8 mouse cellular contexts compared by ENCODE assay signal in genomic region chr9:40116645-40117286, GRCm38 (mm10). TPM values are rescaled to one million over a fixed set of nuclear protein-coding genes. Genes with fewer than 3 reads are reported as not detected.
A peak's percentile ranks its signal among the peaks of the same experiment; 100 is the strongest.
DNase-seq lines count a peak whose midpoint lies in the region; ATAC-seq and TF ChIP-seq lines count a peak whose summit lies in the region.

No protein-coding gene starts in this region.

- H3K4me2 ChIP-seq in heart, embryonic 12.5 days = no peak overlapping the region

- no peaks in the 10 kb centered on the region for H3K36me3 ChIP-seq in heart, adult 2 months (ENCODE audit: control insufficient read depth, insufficient read depth, low read length)
- no peaks in the 10 kb centered on the region for H3K36me3 ChIP-seq in heart, embryonic 12.5 days

- no peaks in the 10 kb centered on the region for H3K79me2 ChIP-seq in heart, adult 2 months (replicated peaks; ENCODE audit: control insufficient read depth, insufficient read depth, low read length)

- intact Hi-C loops in heart, adult 2 months (cut with DNase I) = no loop called here

- H3K9ac ChIP-seq in heart, adult 2 months (ENCODE audit: low read depth, low read length) = no peak overlapping the region
- H3K9ac ChIP-seq in heart, embryonic 12.5 days = no peak overlapping the region

- no peaks in the 10 kb centered on the region for H3K9me3 ChIP-seq in heart, embryonic 12.5 days (replicated peaks)

- 43% methylated on average over 10 of the region's 10 CpGs for WGBS in heart, adult 2 months
- WGBS in heart, embryonic 12.5 days = 60% methylated on average over 10 of the region's 10 CpGs
- 21% methylated on average over 10 of the region's 10 CpGs for WGBS in cerebellum, adult 2 months

- peak overlapping the region; percentile 12; the same call in 1 of the 2 replicates for H3K27ac ChIP-seq in heart, adult 2 months
- no peak overlapping the region for H3K27ac ChIP-seq in heart, embryonic 12.5 days (ENCODE audit: poor library complexity, severe bottlenecking)
- H3K27ac ChIP-seq in cerebellum, adult 2 months (ENCODE audit: insufficient read depth, low read length) = no peak overlapping the region

- no peak for TF ChIP-seq CTCF in heart, adult 2 months (IDR thresholded peaks at IDR 0.05)
- no peak for TF ChIP-seq CTCF in cerebellum, adult 2 months (IDR thresholded peaks at IDR 0.05; ENCODE audit: borderline replicate concordance, insufficient read depth, low read depth, low read length)

- TF ChIP-seq POLR2A in heart, adult 2 months (IDR thresholded peaks at IDR 0.05; ENCODE audit: insufficient read depth, low read depth, low read length) = no peak
- no peak for TF ChIP-seq POLR2A in cerebellum, adult 2 months (IDR thresholded peaks at IDR 0.05; ENCODE audit: borderline replicate concordance, insufficient read depth, low read length)

- peak; percentile 74 to 80 for DNase-seq in heart, adult 2 months
- peak; percentile 8 to 32 for DNase-seq in frontal cortex, adult 2 months (ENCODE audit: extremely low spot score in 1 of 2, low spot score in 1 of 2)
- peak; percentile 8 for DNase-seq in kidney, adult 11 months
- DNase-seq in lung, postnatal 14 days = peak; percentile 45
- peak; percentile 33 for DNase-seq in yolk sac, embryonic 10.5 days (ENCODE audit: low spot score)
- no peak for DNase-seq in cerebellum, adult 2 months
- no peak for DNase-seq in thymus, postnatal 0 days (ENCODE audit: low spot score)

- no peak for TF ChIP-seq EP300 in heart, adult 2 months (IDR thresholded peaks at IDR 0.05; ENCODE audit: insufficient read depth, low read depth, low read length)

- H3K27me3 ChIP-seq in heart, adult 2 months (ENCODE audit: control insufficient read depth, insufficient read depth, low read length) = no peaks in the 10 kb centered on the region
- no peaks in the 10 kb centered on the region for H3K27me3 ChIP-seq in heart, embryonic 12.5 days (replicated peaks)
- no peaks in the 10 kb centered on the region for H3K27me3 ChIP-seq in cerebellum, adult 2 months (ENCODE audit: control insufficient read depth, insufficient read depth, low read length)

- H3K4me1 ChIP-seq in heart, adult 2 months (ENCODE audit: control insufficient read depth, insufficient read depth, low read length) = 0 out of 2 replicates have a peak, but pooled peaks cover 2% of the 10 kb centered on the region
- H3K4me1 ChIP-seq in heart, embryonic 12.5 days (replicated peaks) = no peaks in the 10 kb centered on the region
- H3K4me1 ChIP-seq in cerebellum, adult 2 months (ENCODE audit: control insufficient read depth, insufficient read depth, low read length) = no peaks in the 10 kb centered on the region

- H3K4me3 ChIP-seq in heart, adult 2 months = no peak overlapping the region
- H3K4me3 ChIP-seq in heart, embryonic 12.5 days = no peak overlapping the region
- H3K4me3 ChIP-seq in cerebellum, adult 2 months (replicated peaks; ENCODE audit: insufficient read depth, low read depth, low read length) = no peak overlapping the region

- ATAC-seq in heart, embryonic 12.5 days (ENCODE audit: insufficient number of reproducible peaks, low FRiP score) = no peak

RNA-seq across cellular contexts. Expression of gene Olfr984, which starts 2.8 kb away (rescaled TPM):
- not detected for total RNA-seq in heart, adult 2 months (2021)
- not detected in 2 replicates for polyA plus RNA-seq in heart, adult 2 months (2012; rRNA removed)
- not detected in 2 replicates for polyA plus RNA-seq in heart, embryonic 12.5 days (2016; fragmentation: Nextera tagmentation; extraction: Ambion mirVana)
- not detected in 2 replicates for polyA plus RNA-seq in frontal cortex, adult 2 months (2012; rRNA removed)
- not detected in 2 replicates for polyA plus RNA-seq in cerebellum, adult 2 months (2012; rRNA removed)
- not detected in 2 replicates for polyA plus RNA-seq in thymus, postnatal 0 days (2015; fragmentation: Nextera tagmentation; extraction: Ambion mirVana)

RNA-seq across cellular contexts. Expression of gene Olfr985, which starts 13.2 kb away (rescaled TPM):
- total RNA-seq in heart, adult 2 months (2021) = not detected
- not detected in 2 replicates for polyA plus RNA-seq in heart, adult 2 months (2012; rRNA removed)
- polyA plus RNA-seq in heart, embryonic 12.5 days (2016; fragmentation: Nextera tagmentation; extraction: Ambion mirVana) = not detected in 2 replicates
- 0.08 TPM in 1 of 2 replicates, not detected in the other for polyA plus RNA-seq in frontal cortex, adult 2 months (2012; rRNA removed)
- 0.10 TPM in 1 of 2 replicates, not detected in the other for polyA plus RNA-seq in cerebellum, adult 2 months (2012; rRNA removed)
- polyA plus RNA-seq in thymus, postnatal 0 days (2015; fragmentation: Nextera tagmentation; extraction: Ambion mirVana) = not detected in 2 replicates

RNA-seq across cellular contexts. Expression of gene Olfr983, which starts 23.4 kb away (rescaled TPM):
- not detected for total RNA-seq in heart, adult 2 months (2021)
- not detected in 2 replicates for polyA plus RNA-seq in heart, adult 2 months (2012; rRNA removed)
- polyA plus RNA-seq in heart, embryonic 12.5 days (2016; fragmentation: Nextera tagmentation; extraction: Ambion mirVana) = not detected in 2 replicates
- not detected in 2 replicates for polyA plus RNA-seq in frontal cortex, adult 2 months (2012; rRNA removed)
- not detected in 2 replicates for polyA plus RNA-seq in cerebellum, adult 2 months (2012; rRNA removed)
- not detected in 2 replicates for polyA plus RNA-seq in thymus, postnatal 0 days (2015; fragmentation: Nextera tagmentation; extraction: Ambion mirVana)

RNA-seq across cellular contexts. Expression of gene Tmem225, which starts 31.2 kb away (rescaled TPM):
- not detected for total RNA-seq in heart, adult 2 months (2021)
- polyA plus RNA-seq in heart, adult 2 months (2012; rRNA removed) = not detected in 2 replicates
- polyA plus RNA-seq in heart, embryonic 12.5 days (2016; fragmentation: Nextera tagmentation; extraction: Ambion mirVana) = not detected in 2 replicates
- not detected in 2 replicates for polyA plus RNA-seq in frontal cortex, adult 2 months (2012; rRNA removed)
- polyA plus RNA-seq in cerebellum, adult 2 months (2012; rRNA removed) = not detected in 2 replicates
- polyA plus RNA-seq in thymus, postnatal 0 days (2015; fragmentation: Nextera tagmentation; extraction: Ambion mirVana) = not detected in 2 replicates

RNA-seq across cellular contexts. Expression of gene Olfr982, which starts 43.1 kb away (rescaled TPM):
- total RNA-seq in heart, adult 2 months (2021) = not detected
- polyA plus RNA-seq in heart, adult 2 months (2012; rRNA removed) = not detected in 2 replicates
- not detected in 2 replicates for polyA plus RNA-seq in heart, embryonic 12.5 days (2016; fragmentation: Nextera tagmentation; extraction: Ambion mirVana)
- not detected in 2 replicates for polyA plus RNA-seq in frontal cortex, adult 2 months (2012; rRNA removed)
- not detected in 2 replicates for polyA plus RNA-seq in cerebellum, adult 2 months (2012; rRNA removed)
- polyA plus RNA-seq in thymus, postnatal 0 days (2015; fragmentation: Nextera tagmentation; extraction: Ambion mirVana) = not detected in 2 replicates

Comparison
In these comparisons a context has a peak if more than half of its experiments do, and no peak if none do; other contexts are left out.
1. DNase-seq: peak in heart, adult 2 months (2 of 2), frontal cortex, adult 2 months (2 of 2), kidney, adult 11 months (single experiment), lung, postnatal 14 days (single experiment) and yolk sac, embryonic 10.5 days (single experiment); none in cerebellum, adult 2 months (0 of 2) and thymus, postnatal 0 days (single experiment).